In the genomic region with DNA sequence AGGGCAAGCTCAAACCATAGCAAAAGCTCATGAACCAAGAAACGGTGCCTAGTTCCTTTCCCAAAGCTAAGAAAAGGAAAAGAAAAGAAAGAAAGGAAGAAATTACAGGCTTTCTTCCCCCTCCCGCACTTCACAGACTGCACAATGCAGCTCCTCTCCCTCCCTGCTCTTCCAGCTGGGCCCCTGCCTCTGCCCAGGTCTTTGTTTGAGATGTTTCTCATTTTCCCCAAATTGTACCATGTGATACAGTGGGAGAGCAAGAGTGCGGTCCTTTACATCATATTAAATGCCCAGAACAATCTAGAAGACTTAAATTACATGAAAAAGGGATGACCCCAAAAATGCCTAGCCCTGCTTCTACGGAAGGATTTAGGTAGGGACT, we compare ENCODE assay signal across 9 mouse cellular contexts.
A peak's percentile ranks its signal among the peaks of the same experiment; 100 is the strongest.
DNase-seq lines count a peak whose midpoint lies in the region; ATAC-seq and TF ChIP-seq lines count a peak whose summit lies in the region.
"Had no signal": no experiment of that assay in that cellular context is flagged by ENCODE, and none has a peak within 500 bp of the region (broad histone marks: within the 10 kb centered on the region; RNA-seq: fewer than 3 reads in every experiment).

No protein-coding gene starts in this region.

- no peaks in the 10 kb centered on the region for H3K36me3 ChIP-seq in forebrain, embryonic 13.5 days (ENCODE audit: poor library complexity, severe bottlenecking)
- no peaks in the 10 kb centered on the region for H3K36me3 ChIP-seq in forebrain, embryonic 11.5 days (ENCODE audit: control insufficient read depth, insufficient read depth, low read length)
- H3K36me3 ChIP-seq in kidney, embryonic 15.5 days = no peaks in the 10 kb centered on the region
- H3K36me3 ChIP-seq in neural tube, embryonic 13.5 days = no peaks in the 10 kb centered on the region
- no peaks in the 10 kb centered on the region for H3K36me3 ChIP-seq in stomach, postnatal 0 days (ENCODE audit: control insufficient read depth, insufficient read depth, low read length)
- H3K36me3 ChIP-seq: G1E had no signal

- no peak for DNase-seq in forebrain, embryonic 11.5 days (ENCODE audit: low spot score)
- no peak for DNase-seq in kidney, postnatal 14 days
- DNase-seq in neural tube, embryonic 10.5 days (ENCODE audit: extremely low spot score, low spot score) = no peak
- no peak for DNase-seq in stomach, postnatal 0 days (ENCODE audit: low spot score)
- DNase-seq in yolk sac, embryonic 10.5 days (ENCODE audit: low spot score) = no peak

- H3K9me3 ChIP-seq in forebrain, embryonic 13.5 days (replicated peaks) = no peaks in the 10 kb centered on the region
- no peaks in the 10 kb centered on the region for H3K9me3 ChIP-seq in forebrain, embryonic 11.5 days (ENCODE audit: control insufficient read depth, low read length)
- H3K9me3 ChIP-seq in kidney, embryonic 15.5 days (replicated peaks) = no peaks in the 10 kb centered on the region
- H3K9me3 ChIP-seq in neural tube, embryonic 13.5 days = no peaks in the 10 kb centered on the region
- H3K9me3 ChIP-seq in stomach, postnatal 0 days (ENCODE audit: control insufficient read depth, low read length) = no peaks in the 10 kb centered on the region

- TF ChIP-seq CTCF in stomach, postnatal 0 days (IDR thresholded peaks at IDR 0.05; ENCODE audit: low read depth) = no peak

- H3K27me3 ChIP-seq in forebrain, embryonic 13.5 days = no peaks in the 10 kb centered on the region
- H3K27me3 ChIP-seq in forebrain, embryonic 11.5 days (ENCODE audit: control insufficient read depth, insufficient read depth, low read length) = no peaks in the 10 kb centered on the region; the same call in 1 of the 2 replicates
- no peaks in the 10 kb centered on the region for H3K27me3 ChIP-seq in kidney, embryonic 15.5 days
- H3K27me3 ChIP-seq in neural tube, embryonic 13.5 days = no peaks in the 10 kb centered on the region
- H3K27me3 ChIP-seq in stomach, postnatal 0 days (ENCODE audit: control insufficient read depth, insufficient read depth, low read length) = no peaks in the 10 kb centered on the region

- H3K27ac ChIP-seq in forebrain, embryonic 13.5 days = no peak overlapping the region
- H3K27ac ChIP-seq in forebrain, embryonic 11.5 days (ENCODE audit: low read depth, low read length) = no peak overlapping the region
- H3K27ac ChIP-seq in kidney, embryonic 15.5 days = peak overlapping the region; percentile 80
- H3K27ac ChIP-seq in neural tube, embryonic 13.5 days (replicated peaks) = 0 out of 2 replicates have a peak overlapping the region, but pooled peaks have one; percentile 62
- peak overlapping the region; percentile 83 for H3K27ac ChIP-seq in stomach, postnatal 0 days (replicated peaks)

- peak; percentile 72; the same call in 1 of the 2 replicates for ATAC-seq in forebrain, embryonic 13.5 days
- ATAC-seq in forebrain, embryonic 11.5 days (replicated peaks; ENCODE audit: low FRiP score) = no peak
- ATAC-seq in kidney, embryonic 15.5 days (replicated peaks; ENCODE audit: low FRiP score) = no peak; the same call in 1 of the 2 replicates
- no peak for ATAC-seq in neural tube, embryonic 13.5 days (ENCODE audit: low read depth)
- ATAC-seq in stomach, postnatal 0 days (ENCODE audit: low FRiP score, low TSS enrichment) = no peak

- H3K4me1 ChIP-seq in forebrain, embryonic 13.5 days = peaks cover 19% of the 10 kb centered on the region
- peaks cover 6% of the 10 kb centered on the region; the same call in 1 of the 2 replicates for H3K4me1 ChIP-seq in forebrain, embryonic 11.5 days (replicated peaks; ENCODE audit: control insufficient read depth, insufficient read depth, low read length)
- H3K4me1 ChIP-seq in kidney, embryonic 15.5 days = peaks cover 28% of the 10 kb centered on the region
- H3K4me1 ChIP-seq in neural tube, embryonic 13.5 days (replicated peaks) = peaks cover 13% of the 10 kb centered on the region
- H3K4me1 ChIP-seq in stomach, postnatal 0 days (replicated peaks; ENCODE audit: control insufficient read depth, insufficient read depth) = no peaks in the 10 kb centered on the region; the same call in 1 of the 2 replicates

- no peak overlapping the region for H3K4me2 ChIP-seq in forebrain, embryonic 13.5 days
- no peak overlapping the region for H3K4me2 ChIP-seq in forebrain, embryonic 11.5 days (ENCODE audit: low read depth, low read length, severe bottlenecking)
- H3K4me2 ChIP-seq in kidney, embryonic 15.5 days = peak overlapping the region; percentile 10
- no peak overlapping the region for H3K4me2 ChIP-seq in neural tube, embryonic 13.5 days
- no peak overlapping the region for H3K4me2 ChIP-seq in stomach, postnatal 0 days (replicated peaks; ENCODE audit: low read depth)

- no peak for TF ChIP-seq EP300 in stomach, postnatal 0 days (optimal IDR thresholded peaks at IDR 0.05)

- WGBS in forebrain, embryonic 13.5 days = 33% methylated on average over 4 of the region's 4 CpGs
- WGBS in forebrain, embryonic 11.5 days = 61% methylated on average over 4 of the region's 4 CpGs
- WGBS in kidney, embryonic 15.5 days = 56% methylated on average over 4 of the region's 4 CpGs
- 55% methylated on average over 4 of the region's 4 CpGs for WGBS in neural tube, embryonic 13.5 days
- WGBS in stomach, postnatal 0 days = 50% methylated on average over 4 of the region's 4 CpGs

- no peak overlapping the region for H3K4me3 ChIP-seq in forebrain, embryonic 13.5 days
- no peak overlapping the region for H3K4me3 ChIP-seq in forebrain, embryonic 11.5 days (ENCODE audit: low read depth, low read length)
- H3K4me3 ChIP-seq in kidney, embryonic 15.5 days (replicated peaks) = no peak overlapping the region
- H3K4me3 ChIP-seq in neural tube, embryonic 13.5 days = no peak overlapping the region
- no peak overlapping the region for H3K4me3 ChIP-seq in stomach, postnatal 0 days (ENCODE audit: low read depth, low read length)

- H3K9ac ChIP-seq in forebrain, embryonic 13.5 days = no peak overlapping the region
- no peak overlapping the region for H3K9ac ChIP-seq in forebrain, embryonic 11.5 days (ENCODE audit: low read length)
- H3K9ac ChIP-seq in kidney, embryonic 15.5 days = no peak overlapping the region
- H3K9ac ChIP-seq in neural tube, embryonic 13.5 days = no peak overlapping the region
- no peak overlapping the region for H3K9ac ChIP-seq in stomach, postnatal 0 days (ENCODE audit: low read length)

Comparison
In these comparisons a context has a peak if more than half of its experiments do, and no peak if none do; other contexts are left out.
1. H3K27ac ChIP-seq: peak in kidney, embryonic 15.5 days (single experiment), neural tube, embryonic 13.5 days (single experiment) and stomach, postnatal 0 days (single experiment); none in forebrain, embryonic 13.5 days (single experiment) and forebrain, embryonic 11.5 days (single experiment).